Mouse (Mus musculus) small intestine, adult 2 months (tissue): ENCODE measurements at regions not wholly inside any gene's neighbourhood (a gene's known extent, or its start where the extent isn't known, plus 50 kb on each side); places are given as distances from the start of the nearest gene placed in this dataset.

ENCODE experiments used
- CTCF ChIP-seq: fragments of 200-500 bp; IDR thresholded peaks from 2 replicates; pipeline ENCODE4 v1.5.1; 2012; ENCODE audit warnings: low read depth, mild to moderate bottlenecking, control low read depth, inconsistent platforms, low read length, moderate library complexity, mixed read lengths; ENCODE audit not compliant: insufficient replicate concordance, insufficient read length; ENCODE audit errors: extremely low read depth
- POLR2A ChIP-seq: fragments of 200-500 bp; IDR thresholded peaks from 2 replicates; pipeline ENCODE4 v1.6.1; 2012; ENCODE audit warnings: low read depth, mild to moderate bottlenecking, control low read depth, inconsistent platforms, low read length, moderate library complexity

GRCm38 (mm10) chr9:63052181-63052580 lies 64.5 kb upstream of the Pias1 start:
- peak; percentile 20; the same call in 1 of the 2 replicates for TF ChIP-seq CTCF
- no peak for TF ChIP-seq POLR2A
